Mouse (Mus musculus): ENCODE data around the gene Cyp2a5. TPM values are rescaled to one million over a fixed set of nuclear protein-coding genes. Genes with fewer than 3 reads are reported as not detected.

The Cyp2a5 gene
- not detected in 2 replicates for polyA plus RNA-seq (2015; fragmentation: Nextera tagmentation; extraction: Ambion mirVana)

GRCm38 (mm10) chr7:26835059-26835458, at the start of gene Cyp2a5:
Cyp2a5 (plus strand) TSS chr7:26835305.

DNA sequence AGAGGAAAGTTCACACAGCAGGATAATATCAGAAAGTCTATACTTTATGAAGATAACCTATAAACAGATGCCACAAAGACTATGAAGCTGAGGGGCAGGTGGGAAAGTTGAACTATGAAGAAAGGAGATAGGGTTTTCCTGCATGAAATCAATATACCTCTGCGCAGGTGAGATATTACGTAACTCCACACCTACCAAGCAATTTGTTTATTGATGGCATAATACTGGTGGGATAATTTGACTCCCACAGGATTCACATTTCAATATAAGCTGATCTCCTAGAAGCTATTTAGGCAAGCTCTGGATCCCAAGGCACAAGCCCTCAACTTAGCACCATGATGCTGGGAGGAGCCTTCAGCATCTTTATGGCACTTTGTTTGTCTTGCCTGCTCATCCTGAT, 26.5 kb upstream of the Cyp2a5 start, which contains the start of gene Cyp2g1:
Cyp2g1 (plus strand) TSS at position 301 of the 400 bp plus-strand sequence.

Other genes with a start within 250 kb of the Cyp2a5 start
- gene Vmn1r185, start 216.8 kb upstream of the Cyp2a5 start, polyA plus RNA-seq (2015; fragmentation: Nextera tagmentation; extraction: Ambion mirVana) = not detected in 2 replicates
- not detected in 2 replicates for gene Cyp2b23, start 148.9 kb upstream of the Cyp2a5 start, polyA plus RNA-seq (2015; fragmentation: Nextera tagmentation; extraction: Ambion mirVana)
- 0.87 TPM in 1 of 2 replicates, not detected in the other for gene Cyp2b19, start 78.2 kb upstream of the Cyp2a5 start, polyA plus RNA-seq (2015; fragmentation: Nextera tagmentation; extraction: Ambion mirVana)
- not detected in 2 replicates for gene Cyp2g1, start 26.4 kb upstream of the Cyp2a5 start, polyA plus RNA-seq (2015; fragmentation: Nextera tagmentation; extraction: Ambion mirVana)
- gene Cyp2a22, start 104.1 kb downstream of the Cyp2a5 start, polyA plus RNA-seq (2015; fragmentation: Nextera tagmentation; extraction: Ambion mirVana) = not detected in 2 replicates
- not detected in 2 replicates for gene Cyp2a12, start 193.8 kb downstream of the Cyp2a5 start, polyA plus RNA-seq (2015; fragmentation: Nextera tagmentation; extraction: Ambion mirVana)